Mouse (Mus musculus) heart, embryonic 12.5 days (tissue): Measurements from ENCODE around the gene 1110032F04Rik. TPM values are rescaled to one million over a fixed set of nuclear protein-coding genes. Genes with fewer than 3 reads are reported as not detected.

ENCODE experiments used
- polyA plus RNA-seq: library from polyadenylated mRNA; unstranded; fragments of >200 nt; fragmentation: Nextera tagmentation; extraction: Ambion mirVana; gene quantifications from 2 replicates; pipeline ENCODE4 v1.2.1, GENCODE M21; 2016

1110032F04Rik gene
- polyA plus RNA-seq, 1 experiment from 2014 or later, result 14.4 TPM

Other genes with a start within 250 kb of the 1110032F04Rik start
- 0.20 TPM in 1 of 2 replicates, not detected in the other for gene Il12a, start 178.9 kb upstream of the 1110032F04Rik start, polyA plus RNA-seq
- 9.0 and 10.0 TPM in 2 replicates for gene Ift80, start 135.0 kb downstream of the 1110032F04Rik start, polyA plus RNA-seq
- 177 TPM in 2 replicates for gene Smc4, start 135.2 kb downstream of the 1110032F04Rik start, polyA plus RNA-seq
- gene Trim59, start 175.2 kb downstream of the 1110032F04Rik start, polyA plus RNA-seq, result 100 and 105 TPM in 2 replicates